Mouse (Mus musculus) mesoderm, embryonic 11.5 days (tissue): Measurements from ENCODE around the gene Atg7.
"Not testable (repeated sequence)": the region's sequence is repeated elsewhere in the genome, so short reads cannot be mapped to it uniquely, and the experiment has no call there.

ENCODE experiments used
- DNase-seq: peaks from one replicate; pipeline ENCODE4 v3.0.0-alpha.2; 2012; ENCODE audit warnings: low read depth, low spot score

Atg7 gene

DNA sequence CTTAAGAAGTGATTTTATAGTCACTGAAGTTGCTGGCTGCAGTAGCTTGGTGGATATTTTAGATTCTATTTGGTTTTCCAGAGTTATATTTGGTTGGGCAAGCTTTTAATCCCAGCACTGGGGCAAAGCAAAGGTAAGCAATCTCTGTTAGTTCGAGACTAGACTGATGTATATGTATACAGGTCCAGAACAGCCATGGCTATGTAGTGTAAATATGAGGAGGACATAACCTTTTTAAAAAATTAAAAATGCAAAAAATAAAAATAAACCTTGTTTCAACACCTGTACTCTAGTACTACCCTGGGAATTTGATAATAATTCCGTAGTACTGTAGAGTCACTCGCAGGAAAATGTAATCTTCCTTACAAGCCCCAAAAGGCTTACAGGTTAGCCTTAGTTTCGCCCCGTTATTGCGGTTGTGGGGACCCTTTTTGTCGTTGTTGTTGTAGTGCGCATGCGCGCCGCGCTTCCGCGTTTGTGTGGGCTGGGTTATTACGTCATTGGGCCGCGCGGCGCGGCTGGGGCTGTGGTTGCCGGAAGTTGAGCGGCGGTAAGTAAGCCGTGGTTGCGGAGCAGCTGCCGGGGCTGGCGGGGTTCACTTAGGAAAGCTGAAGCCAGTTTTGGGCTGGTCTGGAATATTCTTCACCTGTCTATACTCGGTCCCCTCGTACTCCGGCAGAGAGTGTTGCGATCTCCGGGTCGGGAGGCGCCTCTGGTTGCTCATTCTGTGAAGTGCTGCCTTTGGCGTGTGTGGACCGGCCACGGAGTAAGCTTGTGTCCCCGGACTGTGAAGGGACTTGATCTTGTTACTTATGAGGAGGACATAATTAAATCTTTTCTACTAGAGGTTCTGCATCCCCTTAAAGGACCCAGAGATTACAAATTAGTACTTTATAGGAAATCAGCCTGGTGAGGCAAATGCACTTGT, at the start of gene Atg7:
Gene Atg7, plus strand, starts transcription at position 497 of the 928 bp plus-strand sequence.
- DNase-seq, result peak; percentile 98

DNA sequence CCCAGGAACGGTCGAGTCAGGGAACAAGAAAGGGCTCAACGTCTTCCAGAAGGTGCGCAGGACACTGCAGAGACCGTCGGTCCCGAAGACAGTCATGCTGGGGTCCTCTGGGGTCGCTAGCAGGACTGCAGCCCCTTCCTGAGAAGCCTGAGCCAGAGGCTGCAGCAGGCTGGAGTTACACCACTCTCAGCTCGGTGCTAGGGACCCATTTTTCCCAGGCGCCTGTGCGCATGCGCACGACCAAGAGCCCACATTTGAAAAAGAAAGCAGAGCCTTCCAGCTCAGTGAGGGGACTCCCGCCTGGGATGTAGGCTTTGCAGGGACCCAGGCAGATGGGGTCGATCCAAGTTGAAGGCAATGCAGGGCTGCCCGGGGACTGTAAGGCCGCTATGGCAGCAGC, 28.8 kb upstream of the Atg7 start:
- not testable (repeated sequence) for DNase-seq

DNA sequence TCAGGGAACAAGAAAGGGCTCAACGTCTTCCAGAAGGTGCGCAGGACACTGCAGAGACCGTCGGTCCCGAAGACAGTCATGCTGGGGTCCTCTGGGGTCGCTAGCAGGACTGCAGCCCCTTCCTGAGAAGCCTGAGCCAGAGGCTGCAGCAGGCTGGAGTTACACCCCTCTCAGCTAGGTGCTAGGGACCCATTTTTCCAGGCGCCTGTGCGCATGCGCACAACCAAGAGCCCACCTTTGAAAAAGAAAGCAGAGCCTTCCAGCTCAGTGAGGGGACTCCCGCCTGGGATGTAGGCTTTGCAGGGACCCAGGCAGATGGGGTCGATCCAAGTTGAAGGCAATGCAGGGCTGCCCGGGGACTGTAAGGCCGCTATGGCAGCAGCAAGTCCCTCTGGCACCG, 9.0 kb upstream of the Atg7 start:
- DNase-seq, result not testable (repeated sequence)

DNA sequence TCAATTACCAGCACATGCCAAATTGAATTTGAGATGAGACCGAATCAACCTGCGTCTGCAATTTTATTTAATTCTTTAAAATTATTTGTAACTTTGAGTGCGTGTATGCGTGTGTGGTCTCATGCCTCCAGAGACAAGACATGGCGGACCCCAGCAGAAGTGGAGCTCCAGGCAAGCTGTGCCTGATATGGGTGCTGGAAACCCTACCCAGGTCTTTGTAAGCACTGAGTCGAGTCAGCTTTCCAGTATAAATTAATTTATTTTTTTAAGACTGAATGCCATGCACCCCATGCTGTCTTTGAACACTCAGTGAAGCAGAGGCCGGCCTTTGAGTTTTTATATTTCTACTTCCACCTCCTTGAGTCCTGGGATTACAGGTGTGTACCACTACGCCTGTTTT, 819 bp downstream of the Atg7 start:
- DNase-seq, result no peak

DNA sequence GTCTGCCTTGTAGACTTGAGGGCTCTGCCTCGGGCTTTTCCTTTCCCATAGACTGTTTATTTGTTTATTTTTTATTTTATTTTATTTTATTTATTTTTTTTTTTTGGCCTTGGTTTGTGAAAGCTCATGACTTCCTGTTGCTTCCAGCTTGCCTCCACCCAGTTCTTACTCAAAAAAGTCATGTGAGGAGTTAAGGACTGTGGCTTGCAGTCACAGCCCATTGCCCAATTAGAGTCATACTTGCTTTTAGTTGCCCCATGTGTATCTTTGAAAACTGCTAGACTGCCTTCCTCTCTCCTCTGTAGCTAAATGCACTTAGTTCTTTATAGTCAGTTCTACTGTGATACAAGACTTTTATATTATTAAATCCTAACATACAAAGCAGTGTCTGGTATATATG, 1.6 kb downstream of the Atg7 start:
- DNase-seq, result no peak

DNA sequence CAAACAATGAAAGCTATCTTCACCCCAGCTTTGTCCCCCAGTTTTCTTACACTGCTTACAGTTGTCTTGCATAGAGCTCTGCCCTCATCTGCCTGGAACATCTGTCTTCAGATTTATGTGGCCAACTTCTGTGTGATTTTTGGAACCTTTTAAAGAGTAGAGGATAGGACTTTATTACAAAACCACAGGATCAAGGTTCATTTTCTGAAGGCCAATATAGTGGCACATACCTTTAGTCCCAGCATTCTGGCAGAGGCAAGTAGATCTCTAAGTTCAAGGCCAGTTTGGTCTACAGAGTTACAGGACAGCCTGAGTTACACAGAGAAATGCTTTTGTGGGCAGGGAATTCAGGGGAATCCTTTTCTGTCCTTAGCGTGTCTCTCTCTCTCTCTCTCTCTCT, 3.3 kb downstream of the Atg7 start:
- DNase-seq, result no peak

DNA sequence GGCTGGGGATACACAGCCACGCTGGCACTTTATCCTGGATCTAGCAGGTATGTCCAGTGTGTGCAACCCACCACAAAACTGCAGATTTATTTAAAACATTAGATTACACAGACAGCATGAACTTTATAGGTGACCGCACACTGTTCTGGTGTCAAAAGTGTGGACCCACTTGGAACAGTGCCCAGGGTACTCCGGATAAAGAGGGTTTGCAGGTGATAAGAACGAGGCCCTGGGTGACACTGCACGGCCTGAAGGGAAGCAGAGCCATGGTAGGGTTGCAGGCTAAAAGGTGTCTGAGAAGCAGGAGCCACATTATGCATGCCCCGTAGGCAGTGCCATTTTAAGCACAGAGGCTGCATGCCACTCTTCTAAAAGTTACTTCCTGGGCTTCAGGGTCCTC, 4.1 kb downstream of the Atg7 start:
- no peak for DNase-seq

DNA sequence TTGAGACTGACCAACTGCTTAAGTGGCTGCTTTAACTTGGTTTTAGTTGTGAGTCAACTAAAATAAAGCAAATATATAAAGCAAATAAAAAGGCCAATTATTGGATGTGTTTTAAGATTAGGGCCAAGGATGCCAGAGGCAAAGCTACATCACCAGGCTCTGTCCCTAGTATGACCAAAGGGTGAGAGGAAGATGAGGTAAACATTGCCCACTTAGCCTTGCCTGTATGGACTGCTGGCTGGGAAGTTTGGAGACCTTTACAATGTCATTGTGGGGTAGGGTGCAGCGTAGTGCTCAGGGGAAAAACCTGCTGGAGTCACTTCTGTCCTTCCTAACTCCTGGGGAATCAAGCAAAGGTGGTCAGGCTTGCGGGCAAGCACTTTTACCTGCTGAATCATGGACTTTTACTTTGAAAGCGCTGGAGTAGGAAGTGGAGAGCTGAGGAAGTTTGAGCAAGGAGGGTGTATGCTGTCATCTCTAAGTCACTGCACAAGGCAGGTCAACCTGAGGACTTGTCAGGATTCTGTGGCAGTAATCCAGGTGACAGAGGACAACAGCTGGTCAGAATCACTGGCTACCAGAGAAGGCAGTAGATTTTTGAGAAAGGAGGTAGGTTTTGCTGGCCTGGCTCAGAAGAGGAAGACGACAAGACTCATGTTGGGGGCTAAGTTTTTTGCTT, 5.6 kb downstream of the Atg7 start:
- DNase-seq, result no peak

DNA sequence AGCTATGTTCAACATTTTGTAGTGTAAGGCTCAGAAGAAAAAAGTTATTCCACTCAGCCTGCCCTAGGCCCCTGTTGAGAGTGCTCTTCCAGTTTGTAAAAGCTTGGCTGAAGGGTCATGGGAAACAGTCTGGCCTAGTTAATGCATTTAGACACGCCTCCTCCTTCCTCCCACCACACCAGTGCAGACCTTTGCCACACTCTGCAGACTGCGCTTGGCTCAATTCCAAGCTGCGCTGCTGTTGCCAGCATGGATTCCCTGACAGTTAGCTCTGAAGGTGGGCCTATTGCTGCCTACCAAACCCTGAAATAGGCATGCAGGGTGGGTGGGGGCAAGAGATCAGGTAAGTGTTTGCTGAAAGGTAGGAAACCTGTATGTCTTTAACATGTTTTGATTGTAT, 9.3 kb downstream of the Atg7 start:
- peak; percentile 13 for DNase-seq

DNA sequence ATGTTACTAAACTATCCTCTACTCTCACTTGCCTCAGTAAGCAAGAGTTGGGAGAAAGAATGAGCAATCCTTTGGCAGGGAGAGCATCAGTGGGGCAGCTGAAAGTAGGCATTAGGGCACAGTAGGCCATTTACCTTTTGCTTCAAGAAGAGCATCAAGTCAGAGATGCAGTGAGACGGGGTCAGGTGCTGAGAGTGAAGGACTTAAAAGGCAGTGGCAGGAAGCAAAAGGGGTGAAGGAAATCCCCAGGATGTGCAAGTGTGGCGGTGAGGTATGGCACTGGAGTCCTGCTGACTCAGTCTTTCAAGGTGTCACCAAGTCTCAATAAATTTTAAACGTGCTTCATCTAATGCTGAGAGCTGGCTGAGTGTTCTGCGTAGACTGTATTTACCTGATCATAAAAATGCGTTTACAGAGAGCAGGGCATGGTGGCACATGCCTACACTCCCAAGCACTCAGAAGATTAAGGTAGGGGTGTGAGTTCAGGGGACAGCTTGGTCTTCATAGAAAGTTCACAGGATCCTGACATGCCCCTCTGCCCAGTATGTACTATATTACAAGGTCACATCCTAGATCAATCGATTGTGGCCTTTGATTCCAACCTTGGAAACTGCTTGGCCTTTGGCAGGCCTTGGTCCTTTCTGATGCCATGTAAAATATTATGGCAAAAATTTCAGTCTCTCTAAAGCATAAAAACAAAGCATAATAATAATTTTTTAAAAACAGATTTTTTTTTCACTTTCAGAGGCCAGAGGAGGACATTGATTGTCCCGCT, 14.1 kb downstream of the Atg7 start:
- no peak for DNase-seq

DNA sequence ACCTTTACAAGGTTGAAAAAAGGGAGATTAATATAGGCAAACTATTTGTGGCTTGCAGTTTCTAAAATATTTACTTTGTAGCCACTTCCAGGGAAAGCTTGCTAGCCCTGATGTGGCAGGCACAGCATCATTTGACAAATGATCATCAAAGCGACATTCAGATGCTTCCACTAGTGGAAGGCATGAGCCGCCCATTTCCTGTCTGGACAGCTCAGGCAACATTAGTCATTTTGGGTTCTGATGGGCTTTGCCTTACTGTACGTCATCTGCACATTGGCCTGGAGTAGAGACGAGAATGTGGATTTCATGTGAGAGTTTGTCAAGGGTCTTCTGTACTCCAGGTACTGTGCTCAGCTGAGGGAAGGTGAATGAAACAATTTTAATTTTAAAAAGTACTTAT, 14.9 kb downstream of the Atg7 start:
- DNase-seq, result no peak

DNA sequence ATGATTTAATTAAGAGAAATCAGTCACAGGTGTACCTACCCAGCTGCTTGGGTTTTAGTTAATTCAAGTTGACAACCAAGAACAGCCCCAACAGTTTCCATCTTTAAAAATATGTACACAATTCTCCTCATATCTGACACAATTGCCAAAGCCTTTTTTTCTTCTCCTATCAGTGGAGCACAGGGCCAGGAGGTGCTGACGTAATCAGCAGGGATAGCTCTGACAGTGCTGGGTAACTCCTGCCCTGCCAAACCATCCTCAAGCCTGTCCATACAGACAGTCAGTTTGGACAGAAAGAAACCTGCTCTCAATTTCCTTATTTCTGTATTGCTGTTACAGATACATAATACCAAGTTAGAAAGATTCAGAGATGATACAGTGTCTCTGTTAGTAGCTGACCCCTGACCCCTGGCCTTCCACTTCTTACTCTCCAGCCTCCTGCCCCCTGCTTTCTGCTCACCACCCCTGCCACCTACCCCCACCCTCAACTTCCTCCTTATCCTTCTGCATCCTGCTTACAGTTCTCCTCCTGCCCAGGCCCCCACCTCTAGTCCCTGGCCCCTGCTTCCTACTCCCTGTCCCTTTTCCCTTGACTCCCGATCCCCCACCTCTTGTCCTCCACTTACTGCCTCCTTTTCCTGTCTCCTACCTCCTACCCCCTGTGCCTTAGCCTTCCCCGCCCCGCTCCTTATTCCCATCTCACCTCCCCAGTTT, 16.5 kb downstream of the Atg7 start:
- DNase-seq, result no peak

DNA sequence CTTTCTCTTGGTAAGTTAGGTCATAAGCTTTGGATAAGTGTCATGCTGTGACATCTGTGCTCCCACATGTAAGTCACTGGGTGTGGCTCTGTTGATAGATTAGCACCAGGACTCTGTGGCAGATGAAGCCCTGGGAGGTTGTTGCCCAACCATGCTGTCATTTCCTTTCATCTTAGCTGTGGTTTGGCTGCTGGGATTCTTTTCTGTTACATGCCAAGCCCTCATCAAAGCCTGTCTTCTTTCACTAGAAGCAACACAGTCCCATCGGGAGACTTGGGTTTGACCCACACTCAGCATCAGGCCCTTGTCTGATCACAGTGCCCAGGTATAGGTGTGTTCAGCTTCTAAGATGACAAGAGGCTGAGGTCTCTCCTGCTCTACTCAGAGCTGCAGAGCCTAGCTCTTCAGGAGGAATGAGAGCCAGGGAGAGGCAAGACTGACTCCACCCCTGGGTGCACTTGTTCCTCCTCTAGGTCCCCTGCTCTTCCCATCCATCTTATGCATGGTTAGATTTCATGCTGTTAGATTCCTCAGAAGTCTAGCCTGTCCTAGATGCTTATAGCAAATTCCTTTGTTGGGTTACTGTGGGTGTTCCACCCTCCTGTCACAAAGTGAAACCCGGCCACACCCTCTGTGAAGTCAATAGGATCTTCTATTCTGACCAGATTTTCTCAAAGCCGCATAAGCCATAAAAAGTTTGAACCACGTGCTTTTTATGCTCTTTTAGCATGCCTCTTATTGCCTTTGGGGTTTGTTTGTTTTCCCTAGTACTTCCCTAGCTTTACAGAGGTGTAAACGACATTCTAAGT, 17.3 kb downstream of the Atg7 start:
- no peak for DNase-seq

DNA sequence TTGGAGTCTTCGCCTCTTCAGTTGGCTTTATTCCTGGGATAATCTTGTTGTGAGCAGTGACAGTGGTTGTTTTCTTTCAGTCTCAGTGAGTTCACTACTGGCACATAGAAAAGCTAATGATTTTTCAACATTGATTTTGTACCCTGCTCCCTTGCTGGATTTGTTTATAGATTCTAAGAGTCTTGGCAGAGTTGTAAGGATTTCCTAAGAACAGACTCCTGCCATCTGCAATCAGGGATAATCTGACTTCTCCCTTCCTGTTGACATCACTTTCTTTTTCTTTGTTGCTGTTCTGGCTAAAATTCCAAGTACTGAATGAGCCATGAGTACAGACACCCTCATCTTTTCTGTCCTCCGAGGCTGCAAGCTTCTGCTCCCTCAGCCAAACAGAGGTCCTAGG, 20.8 kb downstream of the Atg7 start:
- DNase-seq, result no peak

DNA sequence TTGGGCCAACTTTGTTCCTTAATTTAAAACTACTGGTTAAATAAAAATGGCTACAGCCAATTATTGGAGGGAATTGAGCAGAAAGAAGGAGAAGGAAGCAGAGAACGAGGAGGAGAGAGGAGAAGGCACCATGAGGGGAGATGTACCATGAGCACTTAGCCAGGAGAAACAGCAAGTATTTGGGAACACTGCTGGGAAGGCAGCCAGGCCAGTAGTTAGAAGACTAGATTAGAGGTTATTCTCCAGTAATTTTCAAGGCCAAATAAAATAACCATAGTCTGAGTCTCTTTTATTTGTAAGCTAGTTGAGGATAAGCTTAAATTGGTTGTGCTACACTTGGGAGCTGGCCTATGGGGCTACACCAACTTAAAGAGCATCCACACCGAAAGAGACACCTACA, 21.8 kb downstream of the Atg7 start:
- DNase-seq, result no peak

DNA sequence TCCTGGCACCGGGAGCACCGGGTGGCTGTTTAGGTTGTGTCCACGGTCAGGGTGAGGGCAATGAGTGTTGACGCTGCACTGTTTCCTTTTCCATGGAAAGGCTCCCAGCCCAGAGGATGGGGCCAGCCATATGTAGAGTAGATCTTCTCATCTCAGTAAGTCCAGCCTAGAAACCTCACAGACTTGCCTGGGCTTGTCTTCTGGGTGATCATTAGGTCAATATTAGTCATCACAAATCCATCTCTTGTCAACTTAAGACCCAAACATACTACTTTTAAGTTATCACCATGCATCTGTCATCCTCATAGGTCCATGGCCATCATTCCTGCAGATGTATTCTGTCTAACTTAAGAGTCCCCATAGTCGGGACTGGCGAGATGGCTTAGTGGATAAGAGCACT, 24.6 kb downstream of the Atg7 start:
- DNase-seq, result no peak

DNA sequence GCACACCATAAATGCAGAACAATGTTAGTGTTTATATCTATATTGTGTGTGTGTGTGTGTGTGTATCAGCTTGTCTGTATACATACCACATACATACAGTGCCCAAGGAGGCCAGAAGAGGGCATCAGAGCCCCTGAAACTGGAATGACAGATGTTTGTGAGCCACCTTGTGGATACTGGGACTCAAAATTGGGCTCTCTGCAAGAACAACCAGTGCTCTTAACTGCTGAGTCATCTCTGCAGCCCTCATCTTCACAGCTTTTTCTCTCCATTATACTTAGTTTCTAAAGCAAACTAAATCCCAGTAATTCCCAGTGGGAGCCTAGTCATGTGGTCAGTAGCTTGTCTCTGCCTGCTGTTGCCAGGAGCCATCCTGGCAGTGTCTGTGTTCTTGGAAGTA, 31.9 kb downstream of the Atg7 start:
- no peak for DNase-seq

DNA sequence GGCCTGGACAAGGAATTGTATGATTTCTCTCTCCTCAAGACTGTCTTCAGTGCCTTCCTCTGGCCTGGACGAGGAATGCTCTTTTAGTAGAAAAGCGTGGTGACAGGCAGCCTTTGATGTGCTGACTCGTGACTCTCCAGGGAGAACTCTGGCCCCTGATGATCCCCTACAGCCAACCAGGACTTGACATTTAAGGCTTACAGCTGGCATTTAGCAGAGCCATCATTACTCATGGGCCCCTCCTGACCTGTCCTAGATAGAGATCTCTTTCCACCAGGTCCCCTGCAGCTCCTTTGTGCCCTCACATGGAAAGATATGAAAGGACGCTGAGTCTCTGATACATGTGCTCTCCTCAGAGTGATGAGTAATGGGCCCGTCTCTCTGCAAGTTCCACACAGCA, 33.2 kb downstream of the Atg7 start:
- DNase-seq, result peak; percentile 23

DNA sequence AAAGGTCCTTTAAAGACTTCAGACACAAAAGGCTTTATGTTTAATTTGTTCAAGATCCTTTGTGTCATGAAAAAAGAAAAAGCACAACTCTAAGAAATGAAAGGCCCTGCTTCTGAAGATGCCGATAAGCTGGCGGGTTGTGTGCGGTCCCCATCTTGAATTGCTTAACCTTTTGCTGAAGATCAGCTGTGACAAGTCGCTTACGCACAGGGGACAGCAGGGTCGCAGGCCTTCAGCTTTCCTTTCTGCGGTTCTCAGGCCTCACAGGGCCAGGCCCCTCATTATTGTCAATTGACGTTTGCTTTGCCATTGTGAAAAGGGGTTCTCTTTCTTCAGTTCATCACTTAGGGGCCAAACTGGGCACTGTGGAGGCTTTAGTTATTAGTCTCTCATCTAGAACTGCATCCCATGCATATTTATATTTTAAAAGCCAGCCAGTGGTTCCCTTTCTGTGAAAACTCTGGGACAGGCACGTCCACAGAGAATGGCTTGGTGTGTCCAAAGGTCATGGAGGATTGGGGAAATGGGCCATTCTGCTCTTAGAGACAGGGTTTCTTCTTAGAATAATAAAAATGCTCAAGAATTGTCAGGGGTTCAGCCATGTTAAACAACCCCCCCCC, 39.3 kb downstream of the Atg7 start:
- DNase-seq, result no peak

DNA sequence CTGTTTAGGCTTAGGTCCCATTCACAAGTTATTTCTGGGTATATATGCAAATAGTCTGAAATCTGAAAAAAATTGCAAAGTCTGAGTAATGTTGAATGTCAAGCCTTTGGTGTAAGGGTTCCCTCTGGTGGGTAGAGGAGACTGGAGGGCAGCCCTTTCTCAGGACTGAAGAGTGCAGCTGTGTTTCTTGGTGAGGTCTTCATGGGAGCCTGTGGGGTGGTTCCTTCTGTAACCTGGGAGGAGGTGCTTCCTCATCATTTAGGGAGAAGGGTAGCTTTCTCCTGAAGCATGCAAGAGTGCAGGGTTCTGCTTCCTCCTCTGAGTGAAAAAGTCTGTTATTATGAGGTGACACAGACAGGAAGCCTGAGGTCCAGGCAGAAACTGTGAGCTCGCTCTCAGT, 40.8 kb downstream of the Atg7 start:
- no peak for DNase-seq
